Mouse (Mus musculus) limb, embryonic 13.5 days (tissue): ENCODE data around the gene Prr22. TPM values are rescaled to one million over a fixed set of nuclear protein-coding genes. Genes with fewer than 3 reads are reported as not detected.

ENCODE experiments used
- ATAC-seq: fragments of 200-750 bp; cut with Nextera tagmentation; 2 replicates; pipeline ENCODE4 v1.8.0; 2017; ENCODE audit warnings: low read depth, moderate number of reproducible peaks, moderate TSS enrichment; ENCODE audit not compliant: low FRiP score
- H3K27ac ChIP-seq: fragments of 300-500 bp; sonication (generic); 2 replicates; pipeline ENCODE4 v1.5.1; 2015; ENCODE audit warnings: inconsistent platforms, mild to moderate bottlenecking, moderate library complexity
- H3K27me3 ChIP-seq: fragments of 300-500 bp; sonication (generic); 2 replicates; pipeline ENCODE4 v1.6.1; 2015; ENCODE audit warnings: mild to moderate bottlenecking, inconsistent platforms
- H3K36me3 ChIP-seq: fragments of 300-500 bp; sonication (generic); 2 replicates; pipeline ENCODE4 v1.6.1; 2015; ENCODE audit warnings: inconsistent platforms, mild to moderate bottlenecking, moderate library complexity
- H3K4me1 ChIP-seq: fragments of 300-500 bp; sonication (generic); 2 replicates; pipeline ENCODE4 v1.6.1; 2015; ENCODE audit warnings: inconsistent platforms
- H3K4me2 ChIP-seq: fragments of 300-500 bp; sonication (generic); replicated peaks from 2 replicates; pipeline ENCODE4 v1.6.1; 2015; ENCODE audit warnings: inconsistent platforms, mild to moderate bottlenecking, moderate library complexity
- H3K4me3 ChIP-seq: fragments of 300-500 bp; sonication (generic); 2 replicates; pipeline ENCODE4 v1.5.1; 2015; ENCODE audit warnings: moderate library complexity, mild to moderate bottlenecking, inconsistent platforms
- H3K9ac ChIP-seq: fragments of 300-500 bp; sonication (generic); 2 replicates; pipeline ENCODE4 v1.6.1; 2015; ENCODE audit warnings: mild to moderate bottlenecking, inconsistent platforms
- H3K9me3 ChIP-seq: fragments of 300-500 bp; sonication (generic); 2 replicates; pipeline ENCODE4 v1.6.1; 2016; ENCODE audit warnings: inconsistent platforms
- WGBS: fragments of 180-500 bp; shearing (Covaris S2); methylation state at CpG from one replicate; pipeline ENCODE4 v1.1.7; 2015; 5-methylcytosine and 5-hydroxymethylcytosine counted together
- polyA plus RNA-seq: library from polyadenylated mRNA; unstranded; fragments of >200 nt; fragmentation: Nextera tagmentation; extraction: Ambion mirVana; gene quantifications from 2 replicates; pipeline ENCODE4 v1.2.1, GENCODE M21; 2015

Prr22 gene
- 1.4 and 1.5 TPM in 2 replicates for polyA plus RNA-seq

DNA sequence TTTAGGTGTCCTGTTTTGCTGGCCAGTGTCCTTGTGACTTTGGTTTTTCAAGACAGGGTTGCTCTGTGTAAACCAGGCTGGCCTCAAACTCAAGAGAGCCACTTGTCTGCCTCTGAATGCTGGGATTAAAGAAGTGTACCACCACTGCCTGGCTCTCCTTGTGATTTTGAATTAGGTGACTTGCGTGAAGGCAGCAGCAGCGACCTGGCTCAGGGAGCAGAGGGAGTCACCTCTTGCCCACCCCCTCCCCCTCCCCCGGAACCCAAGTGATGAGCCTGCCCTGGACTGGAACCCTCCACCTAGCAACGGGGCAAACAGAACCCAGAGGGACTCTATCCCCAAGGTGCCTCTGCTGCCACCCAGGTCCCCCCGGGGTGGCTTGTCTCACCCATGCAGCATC lies at the start of gene Prr22:
Prr22 (plus strand) TSS at position 301 of the 400 bp plus-strand sequence.
- H3K4me2 ChIP-seq = no peak within 1 kb of the TSS
- peaks cover 6% of the 10 kb centered on the region for H3K4me1 ChIP-seq
- no peaks in the 10 kb centered on the region for H3K27me3 ChIP-seq
- 92% methylated on average over 5 of the region's 5 CpGs for WGBS
- H3K9ac ChIP-seq = no peak within 1 kb of the TSS
- no peaks in the 10 kb centered on the region for H3K9me3 ChIP-seq
- peaks cover 51% of the 10 kb centered on the region for H3K36me3 ChIP-seq
- H3K27ac ChIP-seq = no peak within 1 kb of the TSS
- no peak within 1 kb of the TSS for H3K4me3 ChIP-seq
- ATAC-seq = no peak

DNA sequence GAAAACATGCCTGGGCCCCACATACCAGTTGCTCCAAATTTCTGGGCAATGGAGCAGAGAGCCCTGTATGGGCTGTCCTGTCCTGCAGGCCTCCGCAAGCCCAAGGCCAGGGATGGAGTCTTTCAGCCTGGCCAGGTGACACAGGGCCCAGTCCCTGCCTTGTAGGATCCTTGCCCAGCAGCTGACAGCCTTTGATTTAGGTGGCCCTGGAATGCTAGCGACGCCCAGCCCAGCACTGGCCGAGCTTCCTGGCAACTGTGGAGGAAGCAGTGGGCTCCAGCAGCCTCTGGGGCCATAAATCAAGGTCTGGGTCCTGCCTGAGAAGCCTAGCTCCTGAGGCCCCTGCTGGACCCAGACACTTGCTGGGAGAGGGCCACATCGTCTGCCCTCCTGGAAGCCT lies 47.6 kb upstream of the Prr22 start:
- peaks cover 66% of the 10 kb centered on the region for H3K4me1 ChIP-seq
- WGBS = 30% methylated on average over 5 of the region's 5 CpGs

DNA sequence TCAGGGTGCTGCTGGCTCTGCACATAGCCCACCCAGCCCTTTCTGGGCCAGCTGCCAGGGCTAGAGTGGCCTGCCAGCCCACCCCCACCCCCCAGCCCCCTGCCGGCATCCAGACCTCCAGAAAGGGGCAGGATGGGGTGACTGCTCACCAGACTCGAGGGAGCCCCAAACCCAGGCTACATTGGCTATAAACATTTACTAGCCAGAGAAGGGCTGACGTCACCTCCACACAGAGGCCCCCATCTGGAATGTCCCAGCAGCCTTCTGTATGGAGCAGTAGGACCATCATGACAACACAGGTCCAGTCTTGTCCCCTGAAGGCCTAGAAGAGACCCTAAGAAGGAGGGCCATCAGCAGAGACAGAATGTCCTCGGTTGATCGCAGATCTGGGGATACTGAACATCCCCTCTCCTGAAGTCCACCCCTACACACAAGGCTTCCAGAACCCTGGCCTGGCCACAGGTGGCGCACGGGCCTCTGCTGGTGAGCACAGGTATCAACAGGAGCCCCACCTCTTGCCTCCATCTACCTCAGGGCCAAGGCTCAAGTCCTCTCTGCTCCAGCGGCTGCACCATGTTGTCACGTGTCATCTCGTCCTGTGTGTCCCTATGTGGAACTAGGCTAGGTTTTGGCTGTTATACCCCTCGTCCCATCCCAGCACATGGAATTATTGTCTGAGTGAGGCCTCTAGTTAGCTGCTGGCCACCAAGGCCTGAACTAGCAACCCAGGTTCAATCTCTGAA lies 46.5 kb upstream of the Prr22 start:
- peak overlapping the region; percentile 53; the same call in 1 of the 2 replicates for H3K9ac ChIP-seq
- H3K9me3 ChIP-seq = no peaks in the 10 kb centered on the region
- H3K4me1 ChIP-seq = peaks cover 71% of the 10 kb centered on the region
- ATAC-seq = peak; percentile 57
- peak overlapping the region; percentile 28; the same call in 1 of the 2 replicates for H3K4me2 ChIP-seq
- peaks cover 45% of the 10 kb centered on the region for H3K36me3 ChIP-seq
- 0 out of 2 replicates have a peak overlapping the region, but pooled peaks have one; percentile 0 for H3K4me3 ChIP-seq
- WGBS = 69% methylated on average over 11 of the region's 11 CpGs
- H3K27ac ChIP-seq = peak overlapping the region; percentile 69
- H3K27me3 ChIP-seq = no peaks in the 10 kb centered on the region

More for the DNA sequence above, 47.6 kb upstream of the Prr22 start:
- Histone ChIP-seq H3K4me2 (no peak overlapping the region; the same call in 1 of the 2 replicates), H3K4me3 (no peak overlapping the region), H3K36me3 (peaks cover 45% of the 10 kb centered on the region), H3K9ac (peak overlapping the region; percentile 53), H3K27ac (peak overlapping the region; percentile 58), H3K9me3 (no peaks in the 10 kb centered on the region), H3K27me3 (no peaks in the 10 kb centered on the region)
- ATAC-seq = no peak

DNA sequence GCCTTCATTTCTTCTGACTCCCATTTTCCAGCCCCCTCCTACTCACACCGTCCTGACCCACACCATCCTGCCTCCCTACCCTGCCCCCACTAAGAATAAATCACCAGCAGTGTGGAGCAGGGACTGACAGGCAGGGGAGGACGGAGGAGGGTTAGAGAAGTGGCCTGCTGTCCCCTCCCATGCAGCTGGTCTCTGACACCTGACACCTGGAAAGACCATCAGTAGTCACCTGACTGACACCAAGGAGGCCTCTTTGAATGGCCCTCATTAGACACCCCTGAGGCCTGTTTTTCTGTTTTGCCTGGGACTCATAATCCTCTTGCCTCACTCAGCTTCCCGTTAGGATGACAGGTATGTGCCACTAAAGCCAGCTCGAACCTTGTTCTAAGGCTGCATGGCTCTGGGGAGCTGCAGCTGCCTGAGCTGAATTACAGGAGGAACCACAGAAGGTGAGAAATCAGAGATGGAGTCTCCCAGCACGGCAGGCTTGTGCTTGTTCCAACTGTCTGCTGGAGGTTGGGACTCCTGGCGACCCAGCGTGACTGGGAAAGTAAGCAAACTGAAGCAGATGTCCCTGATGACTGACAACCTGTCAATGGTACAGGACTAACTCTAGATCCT lies 42.9 kb upstream of the Prr22 start:
- H3K36me3 ChIP-seq = peaks cover 28% of the 10 kb centered on the region
- WGBS = 3% methylated on average over 7 of the region's 7 CpGs
- no peak overlapping the region for H3K4me3 ChIP-seq
- peak overlapping the region; percentile 21; the same call in 1 of the 2 replicates for H3K9ac ChIP-seq
- H3K9me3 ChIP-seq = no peaks in the 10 kb centered on the region
- H3K27ac ChIP-seq = peak overlapping the region; percentile 44
- no peaks in the 10 kb centered on the region for H3K27me3 ChIP-seq
- peak overlapping the region; percentile 2; the same call in 1 of the 2 replicates for H3K4me2 ChIP-seq
- 0 out of 2 replicates have a peak, but pooled peaks have one; percentile 13 for ATAC-seq
- peaks cover 63% of the 10 kb centered on the region for H3K4me1 ChIP-seq

DNA sequence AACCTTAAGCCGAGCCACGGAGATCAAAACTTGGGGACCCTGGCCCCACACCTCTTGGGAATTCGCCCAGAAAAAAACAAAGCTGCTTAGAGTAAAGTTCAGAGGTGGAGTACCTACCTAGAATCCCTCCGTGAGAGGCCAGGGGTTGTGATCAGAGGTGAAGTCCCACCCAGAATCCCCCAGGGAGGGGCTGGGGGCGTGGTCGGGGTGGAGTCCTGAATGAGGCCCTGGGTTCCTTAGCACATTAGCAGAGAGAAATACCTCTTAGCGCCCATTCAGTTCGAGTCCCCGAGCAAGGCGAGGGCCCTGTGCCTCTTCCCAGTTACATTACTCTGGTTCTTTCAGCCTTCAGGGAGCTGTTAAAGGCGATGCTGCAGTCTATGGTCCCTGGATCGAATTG lies 42.4 kb upstream of the Prr22 start:
- H3K4me3 ChIP-seq = no peak overlapping the region
- H3K27me3 ChIP-seq = no peaks in the 10 kb centered on the region
- H3K4me1 ChIP-seq = peaks cover 57% of the 10 kb centered on the region
- 0 out of 2 replicates have a peak overlapping the region, but pooled peaks have one; percentile 11 for H3K4me2 ChIP-seq
- 0 out of 2 replicates have a peak overlapping the region, but pooled peaks have one; percentile 13 for H3K9ac ChIP-seq
- WGBS = 8% methylated on average over 12 of the region's 12 CpGs
- H3K9me3 ChIP-seq = no peaks in the 10 kb centered on the region
- ATAC-seq = no peak
- peaks cover 23% of the 10 kb centered on the region for H3K36me3 ChIP-seq
- H3K27ac ChIP-seq = peak overlapping the region; percentile 44

DNA sequence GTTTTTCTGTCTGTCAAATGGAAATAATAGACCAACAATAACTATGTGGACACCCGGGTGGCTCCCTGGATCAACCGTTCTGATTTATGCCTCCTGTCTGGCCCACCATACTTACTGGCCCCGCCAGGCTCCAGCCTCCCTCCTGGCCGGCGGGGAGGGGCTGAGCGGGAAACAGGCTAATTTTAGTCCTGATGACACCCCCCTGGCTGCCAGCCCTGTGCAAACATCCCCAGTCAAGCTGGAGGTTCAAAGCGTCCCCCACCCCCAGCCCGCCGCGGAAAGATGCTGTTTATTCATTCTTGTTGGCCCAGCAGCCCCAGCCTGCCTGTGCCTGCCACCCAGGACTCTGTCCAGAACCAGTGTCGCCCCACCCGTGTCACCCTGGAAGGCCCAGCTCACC lies 41.9 kb upstream of the Prr22 start:
- no peak for ATAC-seq
- Histone ChIP-seq H3K27me3 (no peaks in the 10 kb centered on the region), H3K9ac (0 out of 2 replicates have a peak overlapping the region, but pooled peaks have one; percentile 1), H3K9me3 (no peaks in the 10 kb centered on the region), H3K36me3 (peaks cover 18% of the 10 kb centered on the region), H3K27ac (no peak overlapping the region), H3K4me2 (0 out of 2 replicates have a peak overlapping the region, but pooled peaks have one; percentile 11), H3K4me1 (peaks cover 53% of the 10 kb centered on the region), H3K4me3 (no peak overlapping the region)
- WGBS = 14% methylated on average over 12 of the region's 12 CpGs

DNA sequence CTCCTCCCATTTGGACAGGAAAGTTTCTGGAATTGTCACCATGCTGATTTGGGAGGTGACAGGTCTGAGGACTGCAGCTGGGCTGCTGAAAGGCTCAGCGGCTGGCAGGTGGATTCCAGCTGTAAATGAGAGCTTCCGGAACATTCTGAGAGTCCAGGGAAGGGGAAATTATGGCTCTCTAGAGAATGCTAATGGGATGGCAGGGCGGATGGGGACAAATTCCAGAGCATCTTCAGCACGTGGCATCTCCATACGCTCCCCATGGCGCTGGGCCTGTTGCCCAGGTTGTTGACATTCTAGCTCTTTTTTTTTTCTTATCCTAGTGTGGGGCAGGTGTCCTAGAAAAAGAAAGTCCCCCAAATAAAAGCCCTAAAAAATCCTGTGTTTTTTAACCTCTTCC lies 40.9 kb upstream of the Prr22 start:
- WGBS = 38% methylated on average over 6 of the region's 6 CpGs

DNA sequence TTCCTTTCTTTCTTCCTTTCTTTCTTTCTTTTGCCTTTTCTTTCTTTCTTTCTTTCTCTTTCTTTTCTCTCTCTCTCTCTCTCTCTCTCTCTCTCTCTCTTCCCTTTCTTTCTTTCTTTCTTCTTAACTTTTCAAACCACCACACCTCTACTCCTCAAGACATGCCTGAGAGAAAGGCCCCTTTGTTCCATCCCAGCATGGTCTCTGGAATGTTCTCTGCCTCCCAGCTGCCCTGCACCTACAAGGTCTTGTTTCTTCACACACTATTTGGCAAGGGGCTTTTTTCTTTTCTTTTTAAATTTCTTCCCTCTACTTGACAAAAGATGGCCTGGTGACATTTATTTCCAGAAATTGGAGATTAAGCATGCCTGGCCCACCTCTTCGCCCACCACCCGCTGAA lies 40.4 kb upstream of the Prr22 start:
- 66% methylated on average over 2 of the region's 2 CpGs for WGBS
- ATAC-seq = no peak
- Histone ChIP-seq H3K27me3 (no peaks in the 10 kb centered on the region), H3K4me3 (no peak overlapping the region), H3K9ac (no peak overlapping the region), H3K4me1 (peaks cover 37% of the 10 kb centered on the region), H3K4me2 (no peak overlapping the region), H3K27ac (no peak overlapping the region), H3K36me3 (peaks cover 8% of the 10 kb centered on the region; the same call in 1 of the 2 replicates), H3K9me3 (no peaks in the 10 kb centered on the region)

More for the DNA sequence above, 40.9 kb upstream of the Prr22 start:
- Histone ChIP-seq H3K27ac (no peak overlapping the region), H3K9ac (no peak overlapping the region), H3K27me3 (no peaks in the 10 kb centered on the region), H3K36me3 (peaks cover 8% of the 10 kb centered on the region; the same call in 1 of the 2 replicates), H3K4me3 (no peak overlapping the region), H3K4me1 (peaks cover 42% of the 10 kb centered on the region), H3K4me2 (no peak overlapping the region), H3K9me3 (no peaks in the 10 kb centered on the region)
- no peak for ATAC-seq

DNA sequence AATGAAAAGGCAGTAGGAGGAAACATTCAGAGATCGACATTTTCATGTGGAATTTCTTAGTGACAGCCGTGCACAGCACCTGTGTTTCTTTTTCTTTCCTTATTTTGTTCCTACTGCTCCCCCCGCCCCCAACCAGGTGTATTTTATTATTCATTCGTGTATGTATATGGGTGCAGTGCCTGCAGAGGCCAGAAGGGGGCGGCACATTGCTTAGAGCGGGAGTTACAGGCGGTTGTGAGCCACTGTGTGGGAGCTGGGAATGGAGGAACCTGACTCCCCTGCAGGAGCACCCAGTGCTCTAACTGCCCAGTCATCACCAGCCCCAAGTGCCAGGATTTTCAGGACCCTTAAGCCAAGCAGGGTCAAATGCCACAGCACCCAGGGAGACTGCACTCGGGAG lies 33.5 kb upstream of the Prr22 start:
- Histone ChIP-seq H3K27ac (no peak overlapping the region), H3K9me3 (no peaks in the 10 kb centered on the region), H3K36me3 (no peaks in the 10 kb centered on the region), H3K4me1 (no peaks in the 10 kb centered on the region), H3K4me3 (no peak overlapping the region), H3K27me3 (no peaks in the 10 kb centered on the region), H3K4me2 (no peak overlapping the region), H3K9ac (no peak overlapping the region)
- 46% methylated on average over 8 of the region's 8 CpGs for WGBS
- ATAC-seq = no peak

DNA sequence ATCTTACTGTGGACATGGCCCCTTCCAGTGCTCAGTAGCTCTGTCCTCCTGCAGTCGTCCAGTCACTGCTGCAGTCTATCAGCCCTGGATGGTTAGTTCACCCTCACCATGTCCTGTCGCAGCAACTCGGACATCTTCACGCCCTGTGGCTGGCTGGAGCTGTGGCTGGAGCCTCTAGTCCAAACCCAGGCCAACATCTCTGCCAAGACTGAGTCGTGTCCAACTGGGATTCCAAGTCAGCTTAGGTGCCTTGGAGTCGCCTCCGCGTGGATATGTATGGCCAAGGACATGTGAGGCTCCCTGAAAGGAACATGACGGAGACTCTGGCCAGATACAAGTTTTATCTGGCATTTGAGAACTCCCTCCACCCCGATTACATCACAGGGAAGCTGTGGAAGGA lies 31.8 kb upstream of the Prr22 start:
- H3K27ac ChIP-seq = no peak overlapping the region
- no peak overlapping the region for H3K9ac ChIP-seq
- no peak overlapping the region for H3K4me2 ChIP-seq
- H3K9me3 ChIP-seq = no peaks in the 10 kb centered on the region
- ATAC-seq = no peak
- WGBS = 86% methylated on average over 10 of the region's 10 CpGs
- no peaks in the 10 kb centered on the region for H3K27me3 ChIP-seq
- no peak overlapping the region for H3K4me3 ChIP-seq
- no peaks in the 10 kb centered on the region for H3K4me1 ChIP-seq
- no peaks in the 10 kb centered on the region for H3K36me3 ChIP-seq

DNA sequence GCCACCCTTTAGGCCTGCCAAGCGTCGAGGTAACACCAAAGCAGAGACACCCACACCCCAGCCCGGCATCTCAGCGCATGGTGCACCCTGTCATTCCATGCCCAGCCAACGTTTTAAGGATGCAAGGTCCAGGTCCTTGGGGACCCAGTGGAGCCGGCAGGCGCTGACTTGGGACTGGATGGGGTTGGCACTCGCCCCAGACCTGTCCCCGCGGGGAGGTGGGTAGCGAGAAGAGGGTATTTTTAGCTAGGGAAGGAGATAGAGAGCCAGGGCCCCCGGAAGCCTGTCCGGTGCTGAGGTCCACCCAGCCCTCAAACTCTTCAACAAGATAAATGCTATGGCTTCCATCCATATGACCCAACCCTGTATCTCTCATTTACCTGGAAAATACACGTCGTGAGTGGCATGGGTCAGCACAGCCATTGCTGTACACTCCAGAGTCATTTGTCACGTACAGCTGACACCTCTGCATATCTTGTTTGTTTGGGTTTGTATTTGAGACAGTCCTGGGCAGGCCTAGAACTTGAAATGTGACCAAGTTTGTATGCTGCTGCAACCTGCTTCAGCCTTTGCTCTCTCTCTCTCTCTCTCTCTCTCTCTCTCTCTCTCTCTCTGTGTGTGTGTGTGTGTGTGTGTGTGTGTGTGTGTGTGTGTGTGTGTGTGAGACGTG lies 29.8 kb upstream of the Prr22 start:
- ATAC-seq = no peak
- 82% methylated on average over 16 of the region's 17 CpGs for WGBS
- no peaks in the 10 kb centered on the region for H3K4me1 ChIP-seq

DNA sequence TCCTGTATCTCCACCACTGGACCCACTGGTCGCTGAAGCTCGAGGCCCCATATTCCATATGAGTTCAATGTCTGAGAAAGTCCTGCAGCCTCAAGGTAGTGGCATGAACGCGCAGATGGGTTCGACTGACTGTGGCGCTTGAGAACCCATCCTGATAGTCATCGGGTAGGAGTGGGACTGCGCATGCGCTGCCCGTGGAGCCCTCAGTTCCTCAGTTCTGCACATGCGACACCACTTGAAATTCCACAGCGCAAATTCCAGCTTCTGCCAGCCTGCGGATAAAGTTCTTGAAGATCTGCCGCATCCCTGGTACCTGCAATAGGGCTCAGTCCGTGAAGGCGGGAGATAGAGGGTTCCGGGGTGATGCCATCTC lies 29.3 kb upstream of the Prr22 start:
- Histone ChIP-seq H3K9ac (no peak overlapping the region), H3K4me1 (no peaks in the 10 kb centered on the region), H3K27me3 (no peaks in the 10 kb centered on the region), H3K27ac (no peak overlapping the region), H3K4me2 (no peak overlapping the region), H3K9me3 (no peaks in the 10 kb centered on the region), H3K36me3 (no peaks in the 10 kb centered on the region), H3K4me3 (no peak overlapping the region)
- no peak for ATAC-seq
- WGBS = 79% methylated on average over 17 of the region's 17 CpGs

More for the DNA sequence above, 29.8 kb upstream of the Prr22 start:
- Histone ChIP-seq H3K27ac (no peak overlapping the region), H3K9me3 (no peaks in the 10 kb centered on the region), H3K36me3 (no peaks in the 10 kb centered on the region), H3K4me2 (no peak overlapping the region), H3K4me3 (no peak overlapping the region), H3K9ac (no peak overlapping the region), H3K27me3 (no peaks in the 10 kb centered on the region)
